8 mouse cellular contexts compared by ENCODE assay signal in the genomic region with DNA sequence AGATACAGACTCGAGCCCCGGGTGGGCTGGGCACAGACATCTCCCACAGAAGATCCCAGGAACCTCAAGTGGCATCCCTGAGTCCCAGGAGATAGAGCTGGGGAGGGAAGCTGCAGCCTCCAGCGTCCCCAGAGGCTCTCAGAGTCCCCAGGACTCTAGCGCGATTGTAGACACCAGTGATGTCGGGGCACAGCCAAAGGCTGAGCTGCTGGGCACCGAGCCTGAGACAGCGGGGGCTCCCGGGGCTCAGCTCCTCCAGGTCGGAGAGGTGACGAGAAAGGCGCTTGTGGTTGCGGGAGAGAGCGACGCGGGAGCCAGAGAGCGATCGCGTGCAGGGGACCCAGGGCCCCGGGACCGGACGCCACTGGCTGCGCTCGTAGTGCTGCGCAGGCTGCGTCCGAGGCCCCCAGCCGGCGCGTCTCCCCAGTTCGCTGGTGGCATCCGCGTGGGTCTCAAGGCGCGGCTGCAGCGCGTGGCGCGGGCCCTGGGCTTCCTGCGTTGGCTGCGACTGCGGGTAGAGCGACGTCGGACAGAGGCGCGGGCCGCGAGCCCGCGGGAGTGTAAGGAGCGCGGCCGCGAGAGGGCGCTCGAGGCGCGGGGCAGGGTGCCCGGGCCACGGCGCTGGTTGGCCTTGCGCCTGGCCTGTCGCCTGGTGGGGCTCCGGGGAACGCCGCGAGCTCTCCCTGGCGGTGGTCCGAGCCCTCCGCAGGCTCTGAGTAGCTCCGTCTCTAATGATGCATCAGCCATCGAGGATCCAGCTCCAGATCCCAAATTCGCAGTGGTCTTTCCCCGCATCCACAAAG. TPM values are rescaled to one million over a fixed set of nuclear protein-coding genes. Genes with fewer than 3 reads are reported as not detected.
DNase-seq lines count a peak whose midpoint lies in the region; ATAC-seq and TF ChIP-seq lines count a peak whose summit lies in the region.

No protein-coding gene starts in this region.

- WGBS in hindbrain, embryonic 14.5 days = 2% methylated on average over 53 of the region's 75 CpGs

- 0 out of 2 replicates have a peak, but pooled peaks cover 9% of the 10 kb centered on the region for H3K4me1 ChIP-seq in hindbrain, embryonic 14.5 days (replicated peaks; ENCODE audit: control insufficient read depth, insufficient read depth, low read length)

- H3K27me3 ChIP-seq in Patski = no peaks in the 10 kb centered on the region
- H3K27me3 ChIP-seq in hindbrain, embryonic 14.5 days (ENCODE audit: control insufficient read depth, insufficient read depth, low read length) = peaks cover 46% of the 10 kb centered on the region

- H3K36me3 ChIP-seq in hindbrain, embryonic 14.5 days (replicated peaks; ENCODE audit: control insufficient read depth, insufficient read depth) = no peaks in the 10 kb centered on the region

- H3K9ac ChIP-seq in hindbrain, embryonic 14.5 days = peak overlapping the region; percentile 36; the same call in 1 of the 2 replicates

- H3K9me3 ChIP-seq in hindbrain, embryonic 14.5 days (ENCODE audit: control insufficient read depth, low read length) = no peaks in the 10 kb centered on the region

- in situ Hi-C loops in Patski (cut with MboI; ENCODE audit: low pct_unique_long_range_greater_than_20kb) = loop anchor here (5.0 kb wide), 2 partner anchors 37 to 142 kb away; partner anchors contain the start of gene Llgl2

- H3K27ac ChIP-seq in hindbrain, embryonic 14.5 days = no peak overlapping the region

- CTCF ChIA-PET in Patski (lab: Charles Lee) = interaction anchor here (0.7 to 1.6 kb wide), 7 partner anchors 11 to 42 kb away, joined by 3 to 7 read pairs (median 4); no protein-coding TSS in a partner anchor

- H3K4me2 ChIP-seq in hindbrain, embryonic 14.5 days (replicated peaks) = peak overlapping the region; percentile 50

- POLR2A ChIA-PET in Patski (lab: Charles Lee) = interaction anchor here (1.2 to 1.8 kb wide), 2 partner anchors 38 to 44 kb away, joined by 3 to 6 read pairs; partner anchors contain the start of gene Tsen54

- peak; percentile 45 for ATAC-seq in Patski
- ATAC-seq in hindbrain, embryonic 14.5 days (ENCODE audit: low FRiP score) = peak; percentile 73; the same call in 1 of the 2 replicates

- no peak for TF ChIP-seq CTCF in Patski (IDR thresholded peaks at IDR 0.05)

- H3K4me3 ChIP-seq in hindbrain, embryonic 14.5 days (replicated peaks; ENCODE audit: low read length) = peak overlapping the region; percentile 26

- no peak for DNase-seq in Patski (ENCODE audit: low read depth, low spot score)
- peak; percentile 86 to 88 for DNase-seq in cerebellum, postnatal 14 days
- DNase-seq in frontal cortex, postnatal 25 days (ENCODE audit: low spot score in 2 of 2) = peak; percentile 42 to 46
- peak; percentile 73 for DNase-seq in hindbrain, embryonic 14.5 days (ENCODE audit: low spot score)
- peak; percentile 66 to 73 for DNase-seq in layer of hippocampus, postnatal 36 days
- peak; percentile 88 for DNase-seq in lung, postnatal 25 days (ENCODE audit: low spot score)
- DNase-seq in retina, embryonic 14.5 days (ENCODE audit: low spot score) = peak; percentile 92
- DNase-seq in thymus, postnatal 36 days = peak; percentile 83 to 85

RNA-seq across cellular contexts. Expression of gene Myo15b, which starts 1.1 kb away (rescaled TPM):
- polyA plus RNA-seq in Patski (2021) = 1.4 TPM
- polyA plus RNA-seq in hindbrain, embryonic 14.5 days (2014; fragmentation: Nextera tagmentation; extraction: Ambion mirVana) = 0.13 TPM in 1 of 2 replicates, not detected in the other
- under 1 TPM in 1 of 2 experiments, not detected in 1; 0.20 TPM for total RNA-seq in layer of hippocampus, postnatal 36 days (2021)

RNA-seq across cellular contexts. Expression of gene Llgl2, which starts 35.5 kb away (rescaled TPM):
- polyA plus RNA-seq in Patski (2021) = 163 TPM
- 1.3 and 2.4 TPM in 2 replicates for polyA plus RNA-seq in hindbrain, embryonic 14.5 days (2014; fragmentation: Nextera tagmentation; extraction: Ambion mirVana)
- 1 to 10 TPM; 1.2 to 2.4 TPM for total RNA-seq in layer of hippocampus, postnatal 36 days (2021)

RNA-seq across cellular contexts. Expression of gene Smim5, which starts 40.4 kb away (rescaled TPM):
- polyA plus RNA-seq in Patski (2021) = 1.6 TPM
- polyA plus RNA-seq in hindbrain, embryonic 14.5 days (2014; fragmentation: Nextera tagmentation; extraction: Ambion mirVana) = 2.9 and 4.6 TPM in 2 replicates
- under 1 TPM in 1 of 2 experiments, not detected in 1; 0.72 TPM for total RNA-seq in layer of hippocampus, postnatal 36 days (2021)

RNA-seq across cellular contexts. Expression of gene Tsen54, which starts 44.8 kb away (rescaled TPM):
- polyA plus RNA-seq in Patski (2021) = 52.3 TPM
- polyA plus RNA-seq in hindbrain, embryonic 14.5 days (2014; fragmentation: Nextera tagmentation; extraction: Ambion mirVana) = 17.8 and 19.9 TPM in 2 replicates
- 10 to 100 TPM; 12.0 to 12.7 TPM for total RNA-seq in layer of hippocampus, postnatal 36 days (2021)

RNA-seq across cellular contexts. Expression of gene Caskin2, which starts 45.9 kb away (rescaled TPM):
- polyA plus RNA-seq in Patski (2021) = 29.7 TPM
- 10.7 and 11.0 TPM in 2 replicates for polyA plus RNA-seq in hindbrain, embryonic 14.5 days (2014; fragmentation: Nextera tagmentation; extraction: Ambion mirVana)
- total RNA-seq in layer of hippocampus, postnatal 36 days (2021) = 10 to 100 TPM; 19.5 to 19.6 TPM

Comparison
In these comparisons a context has a peak if more than half of its experiments do, and no peak if none do; other contexts are left out.
1. RNA of gene Llgl2, which starts 35.5 kb away (polyA plus RNA-seq): 163 TPM in Patski (single experiment); 1.3 to 2.4 TPM in hindbrain, embryonic 14.5 days; every median in the first group is over 10 times any median in the second.